Mouse (Mus musculus) adrenal gland, postnatal 10 days (tissue): ENCODE results near the gene Slc25a33. TPM values are rescaled to one million over a fixed set of nuclear protein-coding genes. Genes with fewer than 3 reads are reported as not detected.
"Not testable (repeated sequence)": the region's sequence is repeated elsewhere in the genome, so short reads cannot be mapped to it uniquely, and the experiment has no call there.

Experiments used
- DNase-seq: peaks from one replicate; pipeline ENCODE4 v3.0.0; 2021; ENCODE audit warnings: mixed read lengths
- long read RNA-seq, 2 experiments: library from polyadenylated mRNA; stranded (forward); transcript quantifications; one replicate each; pipeline ENCODE4 v2.0.0; 2021
- total RNA-seq, 2 experiments: library from RNA; stranded (reverse); gene quantifications; 2 replicates each; pipeline ENCODE4 v1.2.3; 2021

Slc25a33 gene
- 10 to 100 TPM; 24.3 to 34.0 TPM for total RNA-seq
- long read RNA-seq, experiment 1, transcript Slc25a33-201 (7 exons, 1,887 nt), result major isoform, 128 of 140 reads
- long read RNA-seq, experiment 1, partial matches to known transcripts, result 1 of 140 reads
- long read RNA-seq, experiment 1, other reads (novel, unspliced or antisense), result 11 of 140 reads
- long read RNA-seq, experiment 2, transcript Slc25a33-201 (7 exons, 1,887 nt), result major isoform, 40 of 43 reads
- long read RNA-seq, experiment 2, partial matches to known transcripts, result 1 of 43 reads
- long read RNA-seq, experiment 2, other reads (novel, unspliced or antisense), result 2 of 43 reads

GRCm38 (mm10) chr4:149774094-149774470, at the start of gene Slc25a33:
Slc25a33 (minus strand) TSS chr4:149774277.
- DNase-seq, result peak; percentile 99

GRCm38 (mm10) chr4:149822586-149823196, 48.6 kb upstream of the Slc25a33 start:
- DNase-seq, result no peak

- DNase-seq, result peak; percentile 91
Observed at GRCm38 (mm10) chr4:149822126-149822525, 48.0 kb upstream of the Slc25a33 start.

- peak; percentile 90 for DNase-seq
Observed at GRCm38 (mm10) chr4:149820569-149820968, 46.5 kb upstream of the Slc25a33 start.

GRCm38 (mm10) chr4:149819195-149819594, 45.1 kb upstream of the Slc25a33 start:
- DNase-seq, result no peak

- no peak for DNase-seq
Observed at GRCm38 (mm10) chr4:149816598-149816997, 42.5 kb upstream of the Slc25a33 start.

GRCm38 (mm10) chr4:149815586-149815985, 41.5 kb upstream of the Slc25a33 start:
- no peak for DNase-seq

GRCm38 (mm10) chr4:149813409-149814184, 39.5 kb upstream of the Slc25a33 start:
- no peak for DNase-seq

- not testable (repeated sequence) for DNase-seq
Observed at GRCm38 (mm10) chr4:149810372-149810771, 36.3 kb upstream of the Slc25a33 start.

GRCm38 (mm10) chr4:149808584-149809227, 34.6 kb upstream of the Slc25a33 start:
- DNase-seq, result no peak

GRCm38 (mm10) chr4:149808060-149808567, 34.0 kb upstream of the Slc25a33 start:
- no peak for DNase-seq

GRCm38 (mm10) chr4:149806699-149807381, 32.8 kb upstream of the Slc25a33 start:
- DNase-seq, result peak; percentile 95

GRCm38 (mm10) chr4:149802269-149802668, 28.2 kb upstream of the Slc25a33 start:
- DNase-seq, result no peak

GRCm38 (mm10) chr4:149800576-149800975, 26.5 kb upstream of the Slc25a33 start:
- DNase-seq, result no peak

- DNase-seq, result peak; percentile 73
Observed at GRCm38 (mm10) chr4:149800172-149800464, 26.0 kb upstream of the Slc25a33 start.

- DNase-seq, result no peak
Observed at GRCm38 (mm10) chr4:149799346-149800171, 25.5 kb upstream of the Slc25a33 start.

GRCm38 (mm10) chr4:149798684-149799309, 24.7 kb upstream of the Slc25a33 start:
- no peak for DNase-seq

- DNase-seq, result no peak
Observed at GRCm38 (mm10) chr4:149798116-149798515, 24.0 kb upstream of the Slc25a33 start.

GRCm38 (mm10) chr4:149797220-149797610, 23.1 kb upstream of the Slc25a33 start:
- no peak for DNase-seq

- DNase-seq, result no peak
Observed at GRCm38 (mm10) chr4:149796567-149797219, 22.6 kb upstream of the Slc25a33 start.
